Mouse (Mus musculus): ENCODE measurements around the gene Mvp.

Gene Mvp

DNA sequence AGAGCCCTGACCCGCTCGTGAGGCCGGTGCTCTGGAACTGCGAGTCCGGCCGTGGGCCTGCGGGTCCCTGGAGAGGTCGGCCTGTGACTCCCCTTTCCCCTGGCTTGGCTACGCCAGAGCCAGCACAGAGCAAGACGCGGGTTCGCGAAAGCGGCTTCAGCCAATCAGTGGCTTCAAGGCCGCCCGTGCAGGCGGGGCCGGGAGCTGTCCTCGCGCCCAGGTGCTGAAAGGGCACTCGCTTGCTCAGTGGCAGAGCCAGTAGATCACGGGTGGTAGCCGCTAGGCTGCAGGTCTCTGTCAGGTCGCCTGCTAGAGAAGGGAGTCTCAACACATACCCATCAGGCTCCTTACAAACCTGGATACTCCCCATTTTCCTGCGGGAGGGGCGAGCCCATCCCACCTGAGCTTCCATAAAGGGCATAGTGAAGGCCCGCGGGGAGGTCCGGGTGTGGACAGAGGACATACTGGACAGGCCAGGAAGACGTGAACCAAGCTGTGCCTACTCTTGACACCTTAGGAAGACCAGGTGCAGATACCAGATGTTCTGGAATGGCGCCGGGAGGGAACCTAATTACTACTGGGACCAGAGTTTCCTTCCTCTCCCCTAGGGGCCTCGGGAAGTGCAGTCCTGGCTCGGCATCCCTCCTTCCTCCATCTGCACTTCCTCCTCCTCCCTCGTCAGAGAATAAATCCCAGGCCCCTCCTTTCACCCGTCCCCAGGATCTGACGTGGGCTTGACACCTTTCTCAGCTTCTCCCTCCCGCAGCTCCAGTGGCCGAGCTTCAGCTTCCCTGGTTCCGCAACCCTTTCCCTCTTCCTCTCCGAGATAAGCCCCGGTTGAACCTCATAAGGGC lies 64.4 kb downstream of the Mvp start, which contains the start of gene Sez6l2:
Gene Sez6l2 (plus strand): TSS at position 771 of the 854 bp plus-strand sequence.
- DNase-seq = peak; percentile 90

DNA sequence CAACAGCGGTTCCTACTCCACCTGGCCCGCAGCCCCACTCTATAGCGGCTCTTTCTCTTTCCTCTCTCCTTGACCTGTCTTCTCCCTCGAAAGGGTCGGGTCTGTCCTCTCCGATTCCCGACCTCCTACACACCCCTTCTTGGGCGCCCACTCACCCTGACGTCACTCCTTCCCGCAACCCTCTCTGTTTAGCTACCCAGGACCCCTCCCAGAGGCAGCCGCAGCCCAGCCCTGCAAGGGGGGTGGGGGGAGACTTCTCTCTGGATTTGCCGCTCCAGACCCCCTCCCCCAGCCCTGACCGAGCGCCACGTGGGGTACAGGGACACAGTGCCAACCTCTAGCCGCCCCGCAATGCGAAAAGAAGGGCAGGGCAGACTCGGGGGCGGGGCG lies 65.0 kb downstream of the Mvp start, which contains the start of gene Asphd1:
Gene Asphd1 (minus strand): TSS at position 180 of the 390 bp plus-strand sequence.
- no peak for DNase-seq

DNA sequence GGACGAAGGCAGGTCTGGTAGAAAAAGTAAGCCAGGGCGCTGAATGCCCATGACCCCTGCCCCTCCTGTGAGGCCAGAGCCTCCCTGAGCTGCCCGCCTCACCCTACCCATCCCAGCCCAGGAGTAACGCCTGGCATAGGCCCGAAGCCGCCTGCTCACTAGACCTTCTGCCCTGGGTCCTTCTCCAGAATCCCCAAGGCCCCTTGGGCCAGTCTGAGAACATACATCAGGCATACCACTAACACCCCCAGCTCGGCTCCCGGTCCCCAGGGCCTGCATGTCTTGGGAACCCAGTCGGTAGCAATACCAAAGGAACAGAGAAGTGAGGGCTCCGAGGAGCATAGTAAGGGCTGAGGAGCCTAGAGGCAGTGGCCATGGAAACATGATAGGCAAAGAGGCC lies 65.8 kb downstream of the Mvp start:
- DNase-seq = no peak

DNA sequence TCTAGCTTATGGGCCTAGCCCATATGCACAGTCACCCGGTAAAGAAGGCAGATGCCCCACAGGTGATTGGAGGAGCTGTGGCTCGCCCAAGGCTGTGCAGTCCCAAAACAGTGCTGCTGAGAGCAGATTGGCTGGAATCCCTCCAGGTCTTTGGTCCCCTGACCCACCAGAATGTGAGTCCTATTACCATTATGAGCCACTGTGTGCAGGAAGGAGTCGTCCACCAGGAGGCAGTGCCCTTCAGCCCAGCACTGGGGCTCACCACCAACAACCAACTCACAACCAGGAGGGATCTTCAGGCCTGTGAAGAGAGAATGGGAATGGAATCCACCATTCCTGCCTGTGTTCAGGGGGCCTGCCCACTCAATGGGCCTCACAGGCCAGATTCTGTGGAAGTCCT lies 67.9 kb downstream of the Mvp start:
- DNase-seq = peak; percentile 30

DNA sequence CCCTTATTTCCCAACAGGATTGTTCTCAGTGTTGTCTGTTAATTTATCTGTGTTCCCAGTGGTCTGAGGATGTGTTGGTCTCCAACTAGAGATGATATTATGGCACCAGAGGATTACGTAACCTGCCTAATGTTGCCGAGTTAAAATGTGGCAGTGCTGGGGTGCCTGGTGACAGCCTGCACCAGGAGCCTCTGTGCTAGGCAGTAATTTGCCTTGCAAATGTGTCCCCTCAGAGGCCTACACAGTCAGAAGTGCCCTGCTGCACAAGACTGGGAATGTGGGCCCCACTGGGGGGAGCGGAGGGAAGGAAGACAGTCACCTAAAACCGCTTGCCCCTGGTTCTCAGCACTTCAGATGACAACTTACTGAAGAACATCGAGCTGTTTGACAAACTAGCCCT lies 72.6 kb downstream of the Mvp start:
- DNase-seq = no peak

DNA sequence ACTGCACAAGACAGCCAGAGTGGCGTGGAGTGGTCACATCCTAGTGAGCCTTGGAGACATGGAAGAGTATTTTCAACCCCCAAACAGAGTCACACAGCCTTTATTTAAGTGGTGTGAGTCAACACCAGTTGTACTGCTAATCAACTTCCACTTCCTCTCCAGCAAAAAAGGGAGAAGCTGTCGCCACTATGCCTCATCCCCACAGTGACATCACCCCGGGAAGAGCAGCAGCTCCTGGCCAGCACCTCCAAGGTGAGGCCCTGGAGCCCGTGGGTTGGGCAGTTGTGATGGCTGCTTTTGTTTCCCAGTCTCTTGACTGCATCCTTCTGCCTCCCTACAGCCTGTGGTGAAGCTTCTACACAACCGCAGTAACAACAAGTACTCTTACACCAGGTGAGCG lies 73.2 kb downstream of the Mvp start:
- DNase-seq = no peak

Data from kidney, adult 18-20 months (tissue).